Mouse (Mus musculus) G1E (cell line): ENCODE data around the gene Nsg2.

Source experiments
- CTCF ChIP-seq: IDR thresholded peaks from 2 replicates; pipeline ENCODE4 v1.5.1; 2012; ENCODE audit warnings: low read depth, low read length, inconsistent platforms, mixed read lengths
- GATA1 ChIP-seq: IDR thresholded peaks from 2 replicates; pipeline ENCODE4 v1.6.1; 2012; ENCODE audit warnings: borderline replicate concordance, low read length, inconsistent platforms, mixed read lengths
- TAL1 ChIP-seq: conservative IDR thresholded peaks from 2 replicates; pipeline ENCODE4 v1.6.1; 2012; ENCODE audit warnings: low read depth, low read length, inconsistent platforms, mixed read lengths

DNA sequence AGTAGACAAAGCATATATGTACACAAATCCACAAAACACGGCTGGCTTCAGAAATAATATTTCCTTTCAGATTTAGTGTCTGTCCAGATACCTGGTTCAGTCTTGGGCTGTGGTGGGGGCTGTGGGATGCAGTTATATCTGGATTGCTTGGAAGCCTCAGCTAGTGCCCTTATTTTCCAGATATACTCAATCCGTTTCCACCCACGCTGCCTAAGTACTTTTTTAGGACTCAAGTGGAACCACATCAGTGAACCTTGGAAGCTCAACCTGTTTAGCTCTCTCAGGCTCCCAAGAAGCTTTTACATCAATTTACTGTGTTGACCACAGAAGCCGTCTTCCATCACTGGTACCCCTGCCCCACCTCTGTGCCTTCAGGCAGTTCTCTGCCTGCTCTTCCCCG lies 35.6 kb downstream of the Nsg2 start:
- TF ChIP-seq CTCF (no peak), TAL1 (no peak), GATA1 (no peak)
